Mouse (Mus musculus) midbrain, embryonic 10.5 days (tissue): ENCODE measurements around the gene Gja8. TPM values are rescaled to one million over a fixed set of nuclear protein-coding genes. Genes with fewer than 3 reads are reported as not detected.

ENCODE experiments used
- DNase-seq: peaks from one replicate; pipeline ENCODE4 v3.0.0-alpha.2; 2017; ENCODE audit warnings: low spot score
- H3K27ac ChIP-seq: fragments of 300-500 bp; sonication (generic); replicated peaks from 2 replicates; pipeline ENCODE4 v1.5.1; 2016; ENCODE audit warnings: mild to moderate bottlenecking
- H3K27me3 ChIP-seq: fragments of 300-500 bp; sonication (generic); 2 replicates; pipeline ENCODE4 v1.6.1; 2016; ENCODE audit warnings: low read depth, mild to moderate bottlenecking; ENCODE audit not compliant: poor library complexity, severe bottlenecking
- H3K36me3 ChIP-seq: fragments of 300-500 bp; sonication (generic); 2 replicates; pipeline ENCODE4 v1.6.1; 2016; ENCODE audit warnings: mild to moderate bottlenecking, moderate library complexity
- H3K4me1 ChIP-seq: fragments of 300-500 bp; sonication (generic); 2 replicates; pipeline ENCODE4 v1.6.1; 2016
- H3K4me3 ChIP-seq: fragments of 300-500 bp; sonication (generic); 2 replicates; pipeline ENCODE4 v1.5.1; 2016; ENCODE audit warnings: mild to moderate bottlenecking, moderate library complexity
- H3K9me3 ChIP-seq: fragments of 300-500 bp; sonication (generic); replicated peaks from 2 replicates; pipeline ENCODE4 v1.6.1; 2016; ENCODE audit warnings: mild to moderate bottlenecking
- WGBS: fragments of 180-500 bp; shearing (Covaris S2); methylation state at CpG from one replicate; pipeline ENCODE4 v1.1.7; 2016; 5-methylcytosine and 5-hydroxymethylcytosine counted together
- polyA plus RNA-seq: library from polyadenylated mRNA; unstranded; fragments of >200 nt; fragmentation: Nextera tagmentation; extraction: Ambion mirVana; gene quantifications from 2 replicates; pipeline ENCODE4 v1.2.1, GENCODE M21; 2016

Gja8 gene
- polyA plus RNA-seq, 1 experiment from 2014 or later: 0.02 TPM

DNA sequence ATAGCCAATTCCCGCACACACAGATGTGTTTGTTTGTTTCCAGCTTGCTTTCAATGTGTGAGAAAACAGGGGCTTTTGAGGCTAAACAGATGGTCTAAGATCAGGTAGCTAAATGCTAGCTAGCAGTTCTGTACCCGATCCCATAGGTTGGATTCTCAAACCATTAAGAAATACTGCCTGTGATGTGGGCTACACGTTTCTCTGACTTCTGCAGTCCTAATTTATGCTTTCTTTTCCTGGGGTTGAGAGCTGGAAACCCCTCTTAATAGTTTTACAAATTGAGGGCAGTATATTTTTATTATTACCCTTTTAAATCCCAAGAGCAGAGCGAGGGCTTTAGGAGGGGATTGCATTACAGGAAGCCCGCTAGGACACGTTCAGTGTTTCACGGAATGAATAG is 4.8 kb downstream of the Gja8 start:
- Histone ChIP-seq H3K36me3 (no peaks in the 10 kb centered on the region), H3K4me3 (no peak overlapping the region), H3K27ac (no peak overlapping the region), H3K9me3 (no peaks in the 10 kb centered on the region), H3K4me1 (no peaks in the 10 kb centered on the region), H3K27me3 (no peaks in the 10 kb centered on the region)
- WGBS: 88% methylated on average over 7 of the region's 7 CpGs
- no peak for DNase-seq

DNA sequence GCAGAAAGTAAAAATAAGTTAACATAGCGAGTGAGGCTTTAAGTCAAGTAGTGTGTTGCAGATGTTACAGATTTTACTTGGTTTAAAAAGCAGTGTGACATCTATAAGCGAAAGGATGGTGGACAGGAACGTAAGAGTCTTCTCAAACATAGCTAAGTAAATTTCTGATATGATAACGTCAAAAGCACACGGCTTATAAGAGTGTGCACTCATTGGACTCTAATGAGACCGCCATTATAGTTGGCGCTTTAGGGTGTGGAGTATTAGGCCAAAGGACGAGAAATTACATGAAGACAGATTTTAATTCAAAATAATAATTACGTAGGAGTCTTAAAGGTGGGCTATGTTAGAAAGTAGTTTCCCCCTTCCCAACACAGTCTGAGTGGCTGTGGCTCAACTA is 20.2 kb downstream of the Gja8 start:
- Histone ChIP-seq H3K4me3 (peak overlapping the region; percentile 100), H3K9me3 (no peaks in the 10 kb centered on the region), H3K27ac (peak overlapping the region; percentile 91), H3K4me1 (peaks cover 14% of the 10 kb centered on the region), H3K27me3 (peaks cover 4% of the 10 kb centered on the region), H3K36me3 (no peaks in the 10 kb centered on the region)
- no peak for DNase-seq
- 49% methylated on average over 9 of the region's 9 CpGs for WGBS

DNA sequence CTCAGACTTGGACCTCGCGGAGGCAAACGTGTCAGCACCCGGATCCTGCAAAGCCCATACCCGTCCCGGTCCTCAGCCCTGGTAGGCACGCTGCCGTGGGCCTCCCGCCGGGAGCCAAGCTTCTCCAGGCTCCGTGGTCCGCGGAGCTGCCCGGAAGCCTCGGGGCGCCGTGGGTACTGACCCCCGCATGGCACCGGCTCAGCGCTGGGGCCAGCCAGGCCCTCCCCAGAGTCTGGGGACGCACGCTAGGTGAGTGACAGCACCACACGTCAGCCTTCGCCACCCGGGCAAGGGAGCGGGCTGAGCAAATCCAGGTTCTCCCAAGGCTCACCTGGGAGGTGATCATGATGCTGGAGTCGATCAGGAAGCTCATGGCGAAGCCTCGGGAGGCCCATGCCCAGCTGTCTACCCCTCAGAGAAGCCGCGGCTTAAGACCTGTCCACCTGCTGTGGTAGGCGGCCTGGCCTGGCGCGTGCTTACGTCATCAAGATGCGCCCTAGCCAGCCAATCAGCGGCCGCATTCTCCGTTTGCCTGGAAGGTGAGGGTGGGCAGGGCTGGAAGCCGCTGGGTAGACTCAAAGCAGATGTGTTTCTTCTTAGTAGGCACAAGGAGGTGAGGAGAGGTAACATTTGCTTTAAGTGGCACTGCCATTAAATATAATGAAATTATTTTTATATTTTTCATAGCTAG is 20.8 kb downstream of the Gja8 start, which contains the start of gene Gpr89:
Gene Gpr89 (minus strand): TSS at position 496 of the 691 bp plus-strand sequence.
- peak within 1 kb of the TSS; percentile 91 for H3K27ac ChIP-seq
- under 1% methylated on average over 40 of the region's 40 CpGs for WGBS
- peaks cover 14% of the 10 kb centered on the region for H3K4me1 ChIP-seq
- H3K36me3 ChIP-seq: no peaks in the 10 kb centered on the region
- DNase-seq: peak; percentile 93
- H3K4me3 ChIP-seq: peak within 1 kb of the TSS; percentile 100
- peaks cover 4% of the 10 kb centered on the region for H3K27me3 ChIP-seq
- no peaks in the 10 kb centered on the region for H3K9me3 ChIP-seq

DNA sequence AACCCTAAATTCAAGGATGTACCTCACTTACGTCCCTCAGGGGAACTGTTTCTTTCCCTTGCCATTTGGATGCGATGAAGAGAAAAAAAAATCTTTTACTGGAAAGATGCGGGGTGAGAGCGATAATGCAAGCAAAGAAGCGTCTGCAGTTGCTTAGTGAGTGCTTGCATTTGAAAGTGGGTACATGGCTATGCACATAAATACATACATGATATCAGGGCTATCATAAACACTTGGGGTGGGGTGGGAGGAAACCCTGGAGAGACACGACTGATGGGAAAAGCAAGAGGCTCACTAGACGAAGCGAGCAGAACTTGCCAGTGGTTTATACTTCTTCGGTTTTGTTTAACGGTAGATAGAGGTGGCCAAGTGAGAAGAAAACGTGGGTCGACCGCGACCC is 21.4 kb downstream of the Gja8 start, which contains the start of gene Gja5:
Gene Gja5 (plus strand): TSS at position 301 of the 400 bp plus-strand sequence.
- H3K4me3 ChIP-seq: peak within 1 kb of the TSS; percentile 100
- no peaks in the 10 kb centered on the region for H3K9me3 ChIP-seq
- H3K4me1 ChIP-seq: peaks cover 14% of the 10 kb centered on the region
- H3K27ac ChIP-seq: peak within 1 kb of the TSS; percentile 91
- 17% methylated on average over 14 of the region's 14 CpGs for WGBS
- DNase-seq: no peak
- H3K36me3 ChIP-seq: no peaks in the 10 kb centered on the region
- H3K27me3 ChIP-seq: peaks cover 4% of the 10 kb centered on the region

DNA sequence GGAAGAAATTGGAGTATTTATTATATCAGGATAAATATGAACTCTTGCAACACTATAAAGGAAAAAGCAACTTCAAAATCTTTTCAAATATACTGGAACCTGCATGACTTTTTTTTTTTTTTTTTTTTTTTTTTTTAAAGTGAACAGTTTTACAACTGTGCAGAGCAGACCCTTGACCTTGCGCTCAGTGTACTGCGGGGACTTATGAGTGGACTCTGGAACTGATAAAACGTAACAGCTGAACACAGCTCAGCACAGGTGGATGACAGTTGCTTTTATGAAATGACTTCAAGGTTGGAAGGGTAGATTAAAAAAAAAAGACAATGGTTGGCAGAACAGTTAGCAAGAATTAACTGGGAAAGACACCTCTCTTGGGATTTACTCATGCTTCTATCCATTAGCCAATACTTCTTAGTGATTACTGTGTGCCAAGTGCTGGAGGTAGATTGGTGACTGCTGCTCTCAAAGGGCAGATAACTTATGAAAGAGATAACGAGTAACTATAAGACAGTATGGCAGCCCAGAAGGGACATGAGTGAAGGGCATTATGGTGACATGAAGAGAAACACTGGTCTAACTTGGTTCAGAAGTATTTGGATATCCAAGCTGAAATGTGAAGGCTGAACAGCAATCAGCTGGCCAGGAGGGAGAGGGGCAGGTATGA is 23.4 kb downstream of the Gja8 start:
- no peak for DNase-seq
- Histone ChIP-seq H3K27me3 (peaks cover 4% of the 10 kb centered on the region), H3K4me1 (peaks cover 14% of the 10 kb centered on the region), H3K36me3 (peaks cover 10% of the 10 kb centered on the region), H3K9me3 (no peaks in the 10 kb centered on the region), H3K4me3 (no peak overlapping the region), H3K27ac (no peak overlapping the region)
- 91% methylated on average over 4 of the region's 4 CpGs for WGBS

DNA sequence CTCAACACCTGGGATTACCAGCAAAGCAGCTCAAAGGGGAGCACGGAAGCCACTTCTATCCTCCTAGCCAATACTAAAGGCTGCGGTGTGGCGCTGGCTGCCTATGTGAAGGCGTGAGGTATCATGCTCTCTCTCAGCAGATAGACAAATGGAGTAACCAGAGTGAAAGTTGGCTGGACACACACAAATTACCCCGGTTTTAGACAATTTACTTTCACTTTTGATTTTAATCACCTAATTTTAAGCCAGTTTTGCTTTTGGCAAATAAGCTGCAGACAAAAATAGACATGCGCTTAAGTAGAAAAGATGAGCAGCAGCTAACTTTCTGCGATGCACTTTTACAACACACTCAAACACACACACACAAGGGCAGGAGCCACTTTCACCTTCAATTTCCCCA is 42.1 kb downstream of the Gja8 start:
- no peaks in the 10 kb centered on the region for H3K27me3 ChIP-seq
- H3K36me3 ChIP-seq: peaks cover 78% of the 10 kb centered on the region
- WGBS: 96% methylated on average over 7 of the region's 7 CpGs
- H3K9me3 ChIP-seq: no peaks in the 10 kb centered on the region
- H3K4me3 ChIP-seq: no peak overlapping the region
- H3K27ac ChIP-seq: no peak overlapping the region
- no peaks in the 10 kb centered on the region for H3K4me1 ChIP-seq
- DNase-seq: no peak

DNA sequence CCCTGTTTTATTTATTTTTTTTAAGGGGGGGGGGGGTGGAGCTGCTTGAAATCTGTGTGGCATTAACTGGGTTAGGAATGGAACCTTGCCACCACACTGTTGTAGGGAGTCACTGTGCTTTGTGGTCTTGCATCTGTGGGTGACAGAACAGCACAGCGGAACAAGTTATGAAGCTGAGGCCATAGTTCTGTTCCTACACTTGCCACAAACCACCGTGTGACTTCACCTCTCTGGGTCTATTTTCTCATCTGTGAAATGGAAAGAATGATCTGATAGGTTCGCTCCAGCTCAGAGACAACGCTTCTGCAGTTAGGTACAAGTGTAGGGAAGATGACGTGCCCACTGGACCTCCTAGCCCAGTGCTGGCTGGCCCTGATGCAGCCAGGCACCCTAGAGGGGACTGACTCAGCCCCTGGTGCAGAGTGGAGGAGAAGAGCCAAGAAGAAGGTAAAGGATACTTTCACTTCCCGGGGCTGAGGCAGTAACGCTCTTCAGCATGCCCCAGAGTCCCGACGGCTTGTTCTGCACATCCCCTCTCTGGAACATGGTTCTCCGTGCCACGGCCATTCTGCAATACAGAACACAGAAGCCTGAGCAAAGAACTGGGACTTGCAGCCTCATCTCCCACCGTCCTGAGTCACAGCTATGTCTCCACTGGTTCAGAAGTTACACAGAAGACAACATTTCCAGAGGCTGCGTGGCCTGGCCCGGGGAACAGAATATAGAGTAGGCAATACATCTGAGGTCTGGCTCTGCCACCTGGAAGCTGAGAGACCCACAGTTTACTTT is 43.6 kb downstream of the Gja8 start:
- Histone ChIP-seq H3K4me1 (no peaks in the 10 kb centered on the region), H3K4me3 (no peak overlapping the region), H3K27ac (no peak overlapping the region), H3K36me3 (peaks cover 80% of the 10 kb centered on the region), H3K9me3 (no peaks in the 10 kb centered on the region), H3K27me3 (no peaks in the 10 kb centered on the region)
- DNase-seq: no peak
- WGBS: 93% methylated on average over 14 of the region's 14 CpGs

DNA sequence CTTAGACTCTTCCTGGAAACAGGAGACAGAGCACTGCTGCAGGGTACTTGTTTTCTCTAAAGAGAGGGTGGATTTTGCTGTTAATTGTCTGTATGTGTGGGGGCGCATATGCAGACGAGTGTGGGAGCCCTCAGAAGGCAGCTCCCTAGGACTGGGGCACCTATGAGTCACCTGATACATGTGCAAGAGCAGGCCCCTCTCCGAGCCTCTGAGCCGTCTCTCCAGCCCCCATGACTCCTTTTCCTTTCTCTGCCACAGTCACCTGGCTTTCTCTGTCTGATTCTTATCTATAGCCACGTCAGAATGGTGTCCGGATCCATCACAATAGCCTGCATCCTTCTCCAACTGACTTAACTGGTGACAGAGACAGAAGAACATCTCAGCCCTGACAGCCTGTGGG is 44.3 kb downstream of the Gja8 start:
- DNase-seq: no peak
- Histone ChIP-seq H3K4me1 (no peaks in the 10 kb centered on the region), H3K9me3 (no peaks in the 10 kb centered on the region), H3K27me3 (no peaks in the 10 kb centered on the region), H3K27ac (no peak overlapping the region), H3K36me3 (peaks cover 74% of the 10 kb centered on the region), H3K4me3 (no peak overlapping the region)
- WGBS: 88% methylated on average over 6 of the region's 6 CpGs

DNA sequence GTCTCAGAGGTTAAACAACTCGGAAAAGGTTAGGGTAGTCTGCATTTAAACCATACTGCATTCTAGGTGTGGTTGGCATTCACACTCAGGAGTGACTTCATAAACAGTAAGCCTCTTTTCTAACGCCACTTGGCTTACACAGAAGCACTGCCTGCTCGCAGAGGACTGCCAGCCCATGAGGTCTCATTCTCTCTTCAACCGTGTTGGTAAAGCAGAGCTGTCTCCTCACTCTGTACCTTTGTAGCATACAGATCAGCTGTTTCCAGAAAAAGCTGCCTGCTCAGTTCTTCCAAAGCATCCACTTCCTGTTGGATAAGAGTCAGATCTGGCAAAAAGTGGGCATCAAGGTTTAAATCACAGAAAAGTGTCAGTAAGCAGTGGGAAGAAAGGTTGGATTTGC is 45.4 kb downstream of the Gja8 start:
- DNase-seq: no peak
- Histone ChIP-seq H3K4me3 (no peak overlapping the region), H3K27ac (no peak overlapping the region), H3K36me3 (peaks cover 69% of the 10 kb centered on the region), H3K4me1 (no peaks in the 10 kb centered on the region), H3K27me3 (no peaks in the 10 kb centered on the region), H3K9me3 (no peaks in the 10 kb centered on the region)
- WGBS: 92% methylated on average over 4 of the region's 4 CpGs

DNA sequence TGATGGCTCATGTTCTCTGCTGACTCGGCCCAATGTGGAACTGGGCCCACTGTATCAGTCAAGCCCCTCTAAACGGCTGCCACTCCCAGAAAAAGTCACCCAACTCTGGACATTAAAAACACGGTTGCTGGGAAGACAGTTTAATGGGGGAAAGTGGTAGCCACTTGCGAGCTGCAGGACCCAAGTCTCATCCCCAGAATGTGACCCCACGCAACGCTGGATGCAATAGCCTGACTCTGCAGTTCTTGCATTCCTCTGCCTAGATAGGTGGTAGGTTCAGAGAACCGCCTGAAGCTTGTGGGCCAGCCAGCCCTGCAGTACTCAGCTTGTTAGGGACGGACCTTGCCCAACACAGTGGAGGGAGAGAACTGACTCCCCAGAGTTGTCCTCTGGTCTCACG is 46.3 kb downstream of the Gja8 start:
- Histone ChIP-seq H3K27me3 (no peaks in the 10 kb centered on the region), H3K36me3 (peaks cover 74% of the 10 kb centered on the region), H3K4me3 (no peak overlapping the region), H3K4me1 (no peaks in the 10 kb centered on the region), H3K9me3 (no peaks in the 10 kb centered on the region), H3K27ac (no peak overlapping the region)
- no peak for DNase-seq
- 91% methylated on average over 9 of the region's 9 CpGs for WGBS

DNA sequence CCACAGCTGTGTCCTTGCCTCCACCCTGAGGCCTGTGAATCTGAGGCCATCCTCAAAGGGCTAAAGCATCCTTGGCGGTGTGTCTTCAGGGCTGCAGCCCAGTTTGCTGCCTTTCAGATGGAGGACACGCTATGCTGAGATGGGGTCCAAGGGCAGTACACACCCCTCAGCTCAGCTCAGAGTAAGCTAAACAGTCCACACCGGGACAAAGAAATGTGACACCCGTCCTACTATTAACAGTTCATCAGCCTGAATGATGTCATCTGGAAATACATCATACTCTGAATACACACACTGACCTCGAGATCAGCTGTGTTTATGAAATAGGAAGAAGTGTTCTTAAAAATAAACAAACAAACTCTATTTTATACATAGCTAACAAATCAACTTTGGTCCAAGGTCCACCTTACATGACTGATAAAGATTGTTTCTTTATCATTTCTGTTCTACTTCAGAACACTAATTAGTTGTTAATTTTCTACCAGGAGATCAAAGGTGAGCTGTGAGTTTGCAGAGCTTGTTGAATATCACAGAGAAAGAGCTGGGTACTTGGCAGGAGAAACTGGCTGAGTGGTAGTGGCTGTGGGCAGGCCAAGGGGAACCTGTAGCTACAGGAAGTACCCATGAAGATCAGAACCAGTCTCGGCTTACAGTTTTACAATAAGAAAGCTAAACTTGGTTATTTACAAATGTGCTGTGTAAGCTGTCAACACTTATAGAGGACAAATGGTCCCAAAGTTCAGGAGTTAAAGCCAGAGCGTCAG is 50.8 kb downstream of the Gja8 start:
- Histone ChIP-seq H3K4me3 (no peak overlapping the region), H3K36me3 (peaks cover 83% of the 10 kb centered on the region), H3K9me3 (no peaks in the 10 kb centered on the region), H3K4me1 (no peaks in the 10 kb centered on the region), H3K27ac (no peak overlapping the region), H3K27me3 (no peaks in the 10 kb centered on the region)
- WGBS: 90% methylated on average over 7 of the region's 7 CpGs
- no peak for DNase-seq

DNA sequence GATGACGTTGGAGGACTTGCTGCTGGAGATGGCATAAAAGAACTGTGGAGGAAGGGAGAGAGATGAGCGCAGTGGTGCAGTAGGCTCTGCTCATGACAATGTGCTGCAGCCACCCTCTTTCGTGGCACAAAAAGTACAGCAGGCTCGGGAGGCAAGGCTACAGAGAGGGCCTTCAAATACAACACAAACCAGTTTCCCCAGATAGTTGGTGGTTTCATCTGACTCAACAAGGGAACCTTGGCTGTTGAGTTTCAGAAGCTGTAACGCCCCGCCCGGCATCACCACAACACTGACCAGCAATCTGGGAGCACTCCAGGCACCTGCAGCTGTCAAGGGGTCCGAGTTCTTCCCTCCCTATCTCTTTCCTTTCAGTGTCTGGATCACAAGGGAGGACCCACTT is 53.3 kb downstream of the Gja8 start:
- Histone ChIP-seq H3K27me3 (no peaks in the 10 kb centered on the region), H3K4me1 (no peaks in the 10 kb centered on the region), H3K36me3 (peaks cover 87% of the 10 kb centered on the region), H3K4me3 (no peak overlapping the region), H3K9me3 (no peaks in the 10 kb centered on the region), H3K27ac (no peak overlapping the region)
- 97% methylated on average over 8 of the region's 8 CpGs for WGBS
- DNase-seq: no peak
